Mouse (Mus musculus): ENCODE measurements around the gene Hsph1.

DNA sequence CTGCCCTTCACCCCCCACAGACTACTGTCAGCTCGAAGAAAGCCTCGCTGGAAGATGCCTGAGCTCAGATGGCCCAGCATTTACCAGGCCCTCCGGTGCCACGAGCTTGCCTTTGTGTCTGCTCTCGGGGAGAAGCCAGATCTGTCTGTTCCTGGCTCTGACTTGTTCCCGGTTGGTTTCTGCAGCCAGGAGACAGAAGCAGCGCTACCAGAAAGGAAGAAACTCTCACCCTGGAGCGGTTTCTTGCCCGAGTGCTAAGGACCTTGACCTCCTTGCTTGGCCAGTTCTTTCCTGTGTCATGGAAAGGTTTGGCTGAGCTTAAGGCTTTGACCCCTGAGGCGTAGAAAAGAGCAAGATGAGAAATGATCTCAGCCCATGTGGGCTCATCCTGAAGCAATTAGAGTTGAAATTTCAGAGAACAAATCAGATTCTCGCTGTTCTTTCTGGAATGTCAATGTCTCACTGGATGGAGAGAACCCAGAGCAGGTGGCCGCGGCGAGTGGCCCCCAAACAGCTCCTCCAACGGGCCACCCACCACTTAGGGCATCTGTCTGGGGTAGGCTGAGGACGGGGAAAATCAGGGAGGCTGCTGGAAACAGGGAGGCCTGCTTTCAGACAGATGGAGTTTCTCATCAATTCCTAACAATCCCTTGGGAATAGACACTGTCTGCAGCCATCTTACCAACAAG lies 24.6 kb downstream of the Hsph1 start:
- no peak for TF ChIP-seq CTCF (IDR thresholded peaks at IDR 0.05; ENCODE audit: extremely low read depth, insufficient read length, insufficient replicate concordance, low read depth, low read length)
- no peak for TF ChIP-seq POLR2A (IDR thresholded peaks at IDR 0.05; ENCODE audit: low read depth, low read length)

All from small intestine, adult 2 months (tissue).